Mouse (Mus musculus): ENCODE measurements at regions not wholly inside any gene's neighbourhood (a gene's known extent, or its start where the extent isn't known, plus 50 kb on each side); places are given as distances from the start of the nearest gene placed in this dataset.

DNA sequence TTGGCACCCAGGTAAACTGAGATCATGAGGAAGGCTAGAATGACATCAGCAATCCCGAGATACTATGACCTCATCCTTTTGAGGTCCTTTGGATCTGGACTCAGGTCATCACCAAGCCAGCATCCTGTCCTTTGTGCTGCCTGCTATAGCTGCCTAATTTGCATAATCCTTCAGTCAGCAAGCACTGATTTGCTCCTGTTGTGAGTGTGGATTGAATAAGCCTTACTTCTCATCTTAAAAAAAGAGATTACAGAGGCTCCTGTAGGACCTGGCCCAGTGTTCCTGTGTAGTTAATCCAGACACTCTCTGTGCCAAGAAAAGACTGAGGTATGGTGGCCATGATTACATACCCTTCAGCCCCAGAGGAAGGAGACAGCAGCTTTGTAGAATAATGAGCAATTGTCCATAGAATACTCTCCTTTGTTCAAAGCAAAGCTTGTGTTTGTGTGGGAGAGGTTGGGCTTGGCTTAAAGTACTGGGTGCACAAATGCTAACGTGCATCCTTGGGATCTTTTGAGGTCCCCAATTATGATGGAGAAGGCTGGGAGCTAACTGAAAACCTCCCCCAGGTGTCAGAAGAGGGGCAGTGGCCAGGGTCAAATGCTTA is 50.4 kb upstream of the Sorl1 start:
- H3K27ac ChIP-seq: peak overlapping the region; percentile 36; the same call in 1 of the 2 replicates
- H3K9me3 ChIP-seq: no peaks in the 10 kb centered on the region
- no peak overlapping the region for H3K9ac ChIP-seq
- no peak for ATAC-seq (replicated peaks)
- H3K4me1 ChIP-seq: peaks cover 9% of the 10 kb centered on the region; the same call in 1 of the 2 replicates
- H3K27me3 ChIP-seq (replicated peaks): no peaks in the 10 kb centered on the region
- H3K4me2 ChIP-seq: no peak overlapping the region
- no peaks in the 10 kb centered on the region for H3K36me3 ChIP-seq (replicated peaks)
- no peak overlapping the region for H3K4me3 ChIP-seq
- WGBS: 9% methylated on average over 2 of the region's 2 CpGs
